9 mouse cellular contexts compared by ENCODE assay signal in the genomic region with DNA sequence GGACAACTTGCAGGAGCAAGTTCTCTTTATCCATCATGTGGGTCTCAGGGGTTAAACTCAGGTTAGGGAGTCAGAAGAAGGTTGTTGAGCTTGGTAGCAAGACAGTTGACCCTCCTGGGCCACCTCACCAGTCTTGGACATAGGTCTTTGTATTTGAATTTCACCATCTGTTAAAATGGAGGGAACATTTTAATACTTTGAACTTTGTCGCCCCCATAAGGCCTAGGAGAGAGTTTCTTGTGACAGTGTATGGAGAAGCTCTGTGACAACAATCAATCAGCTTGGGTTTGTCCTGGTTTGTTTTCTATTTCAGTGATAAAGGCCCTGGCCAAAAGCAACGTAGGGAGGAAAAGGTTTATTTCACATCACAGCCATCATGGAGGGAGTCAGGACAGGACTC. TPM values are rescaled to one million over a fixed set of nuclear protein-coding genes. Genes with fewer than 3 reads are reported as not detected.
A peak's percentile ranks its signal among the peaks of the same experiment; 100 is the strongest.
DNase-seq lines count a peak whose midpoint lies in the region; ATAC-seq lines count a peak whose summit lies in the region.
"Had no signal": no experiment of that assay in that cellular context is flagged by ENCODE, and none has a peak within 500 bp of the region (broad histone marks: within the 10 kb centered on the region; RNA-seq: fewer than 3 reads in every experiment).

No protein-coding gene starts in this region.

- no peak overlapping the region for H3K9ac ChIP-seq in kidney, embryonic 15.5 days

- ATAC-seq in kidney, embryonic 15.5 days (replicated peaks; ENCODE audit: low FRiP score): no peak
- ATAC-seq: intestine, embryonic 16.5 days had no signal

- peak; percentile 73 for DNase-seq in cerebellum, adult 9-10 months
- no peak for DNase-seq in cerebellum, postnatal 25 days
- peak; percentile 47 for DNase-seq in kidney, postnatal 14 days
- peak; percentile 66 for DNase-seq in NIH3T3 (ENCODE audit: low read depth)
- peak; percentile 70 for DNase-seq in lung, postnatal 25 days (ENCODE audit: low spot score)
- DNase-seq in adrenal gland, adult 8-10 months: no peak
- DNase-seq in spleen, postnatal 10 days (ENCODE audit: low spot score in 2 of 2): no peak

- H3K9me3 ChIP-seq in kidney, embryonic 15.5 days (replicated peaks): no peaks in the 10 kb centered on the region

- 0 out of 2 replicates have a peak, but pooled peaks cover 6% of the 10 kb centered on the region for H3K27me3 ChIP-seq in kidney, embryonic 15.5 days

- no peak overlapping the region for H3K4me2 ChIP-seq in kidney, embryonic 15.5 days

- no peaks in the 10 kb centered on the region for H3K36me3 ChIP-seq in kidney, embryonic 15.5 days

- no peak overlapping the region for H3K4me3 ChIP-seq in kidney, embryonic 15.5 days (replicated peaks)

- H3K27ac ChIP-seq in kidney, embryonic 15.5 days: no peak overlapping the region

- peaks cover 14% of the 10 kb centered on the region for H3K4me1 ChIP-seq in kidney, embryonic 15.5 days

- WGBS in kidney, embryonic 15.5 days: 33% methylated on average over 2 of the region's 2 CpGs

RNA-seq across cellular contexts. Expression of gene Zfp580, which starts 4.0 kb away (rescaled TPM):
- polyA plus RNA-seq in kidney, embryonic 15.5 days (2015; fragmentation: Nextera tagmentation; extraction: Ambion mirVana): 36.2 and 41.0 TPM in 2 replicates
- 1 to 10 TPM; 5.4 to 9.7 (median 8.5) TPM for total RNA-seq in adrenal gland, adult 8-10 months (2022)

RNA-seq across cellular contexts. Expression of gene Zfp784, which starts 9.1 kb away (rescaled TPM):
- 6.3 and 6.4 TPM in 2 replicates for polyA plus RNA-seq in kidney, embryonic 15.5 days (2015; fragmentation: Nextera tagmentation; extraction: Ambion mirVana)
- 1 to 10 TPM; 4.3 to 7.8 (median 6.0) TPM for total RNA-seq in adrenal gland, adult 8-10 months (2022)

RNA-seq across cellular contexts. Expression of gene 4632433K11Rik, which starts 13.4 kb away (rescaled TPM):
- not detected in 2 replicates for polyA plus RNA-seq in kidney, embryonic 15.5 days (2015; fragmentation: Nextera tagmentation; extraction: Ambion mirVana)
- under 1 TPM in 1 of 4 experiments, not detected in 3; 0.34 TPM for total RNA-seq in adrenal gland, adult 8-10 months (2022)
- polyA plus RNA-seq: intestine, embryonic 16.5 days had no signal

RNA-seq across cellular contexts. Expression of gene U2af2, which starts 14.6 kb away (rescaled TPM):
- 145 and 152 TPM in 2 replicates for polyA plus RNA-seq in kidney, embryonic 15.5 days (2015; fragmentation: Nextera tagmentation; extraction: Ambion mirVana)
- 100 to 1,000 TPM; 135 to 214 (median 168) TPM for total RNA-seq in adrenal gland, adult 8-10 months (2022)

RNA-seq across cellular contexts. Expression of gene Ccdc106, which starts 27.0 kb away (rescaled TPM):
- 24.9 and 27.0 TPM in 2 replicates for polyA plus RNA-seq in kidney, embryonic 15.5 days (2015; fragmentation: Nextera tagmentation; extraction: Ambion mirVana)
- 1 to 10 TPM; 2.9 to 5.6 (median 3.8) TPM for total RNA-seq in adrenal gland, adult 8-10 months (2022)

Comparison
In these comparisons a context has a peak if more than half of its experiments do, and no peak if none do; other contexts are left out.
1. DNase-seq: peak in cerebellum, adult 9-10 months (single experiment), kidney, postnatal 14 days (single experiment), NIH3T3 (single experiment) and lung, postnatal 25 days (single experiment); none in cerebellum, postnatal 25 days (0 of 2), adrenal gland, adult 8-10 months (single experiment) and spleen, postnatal 10 days (0 of 2).